Mouse (Mus musculus) limb, embryonic 15.5 days (tissue): Measurements from ENCODE around the gene Nos1. TPM values are rescaled to one million over a fixed set of nuclear protein-coding genes. Genes with fewer than 3 reads are reported as not detected.

Experiments
- ATAC-seq: fragments of 200-750 bp; cut with Nextera tagmentation; 2 replicates; pipeline ENCODE4 v1.8.0; 2017; ENCODE audit warnings: low read depth, moderate TSS enrichment; ENCODE audit not compliant: insufficient number of reproducible peaks, low FRiP score, low TSS enrichment
- H3K27ac ChIP-seq: fragments of 300-500 bp; sonication (generic); 2 replicates; pipeline ENCODE4 v1.5.1; 2015; ENCODE audit warnings: moderate library complexity, mild to moderate bottlenecking, inconsistent platforms
- H3K27me3 ChIP-seq: fragments of 300-500 bp; sonication (generic); 2 replicates; pipeline ENCODE4 v1.6.1; 2015; ENCODE audit warnings: inconsistent platforms
- H3K36me3 ChIP-seq: fragments of 300-500 bp; sonication (generic); 2 replicates; pipeline ENCODE4 v1.6.1; 2015; ENCODE audit warnings: inconsistent platforms
- H3K4me1 ChIP-seq: fragments of 300-500 bp; sonication (generic); 2 replicates; pipeline ENCODE4 v1.6.1; 2015; ENCODE audit warnings: inconsistent platforms
- H3K4me2 ChIP-seq: fragments of 300-500 bp; sonication (generic); 2 replicates; pipeline ENCODE4 v1.6.1; 2015; ENCODE audit warnings: mild to moderate bottlenecking, inconsistent platforms
- H3K4me3 ChIP-seq: fragments of 300-500 bp; sonication (generic); 2 replicates; pipeline ENCODE4 v1.5.1; 2015; ENCODE audit warnings: mild to moderate bottlenecking, inconsistent platforms
- H3K9ac ChIP-seq: fragments of 300-500 bp; sonication (generic); 2 replicates; pipeline ENCODE4 v1.6.1; 2015; ENCODE audit warnings: inconsistent platforms
- H3K9me3 ChIP-seq: fragments of 300-500 bp; sonication (generic); 2 replicates; pipeline ENCODE4 v1.6.1; 2016; ENCODE audit warnings: inconsistent platforms
- WGBS: fragments of 180-500 bp; shearing (Covaris S2); methylation state at CpG from one replicate; pipeline ENCODE4 v1.1.7; 2015; 5-methylcytosine and 5-hydroxymethylcytosine counted together
- polyA plus RNA-seq: library from polyadenylated mRNA; unstranded; fragments of >200 nt; fragmentation: Nextera tagmentation; extraction: Ambion mirVana; gene quantifications from 2 replicates; pipeline ENCODE4 v1.2.1, GENCODE M21; 2015

The Nos1 gene
- 1.2 and 1.6 TPM in 2 replicates for polyA plus RNA-seq

- Histone ChIP-seq H3K27me3 (no peaks in the 10 kb centered on the region), H3K9ac (no peak within 1 kb of the TSS), H3K4me1 (peaks cover 12% of the 10 kb centered on the region), H3K27ac (no peak within 1 kb of the TSS), H3K9me3 (no peaks in the 10 kb centered on the region), H3K4me3 (no peak within 1 kb of the TSS), H3K36me3 (no peaks in the 10 kb centered on the region), H3K4me2 (peak within 1 kb of the TSS; percentile 24)
- ATAC-seq = peak; percentile 60
- WGBS = 12% methylated on average over 10 of the region's 10 CpGs
Measured at GRCm38 (mm10) chr5:117780681-117781080, at the start of gene Nos1. Nos1 (plus strand) TSS chr5:117781032.

DNA sequence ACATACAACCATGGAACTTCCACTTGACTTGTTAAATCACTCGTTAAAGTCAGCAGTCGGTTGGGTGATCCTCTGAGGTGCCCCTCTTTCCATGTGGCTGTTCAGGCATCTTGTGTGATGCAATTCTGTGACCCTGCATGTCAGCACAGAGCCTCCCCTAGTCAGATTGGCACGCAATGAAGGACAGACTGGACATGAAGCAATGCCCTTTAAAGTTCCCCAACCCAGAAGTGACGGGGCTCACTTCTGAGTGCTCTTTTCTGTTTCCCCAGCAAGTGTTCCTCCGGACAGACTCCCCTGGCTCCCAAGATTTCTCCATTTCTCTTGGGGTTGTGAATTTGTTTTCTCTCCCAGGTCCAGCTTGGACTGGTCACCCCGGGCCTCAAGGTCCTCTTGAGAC, 49.5 kb upstream of the Nos1 start:
- no peak for ATAC-seq
- Histone ChIP-seq H3K36me3 (no peaks in the 10 kb centered on the region), H3K27ac (no peak overlapping the region), H3K9me3 (no peaks in the 10 kb centered on the region), H3K4me3 (no peak overlapping the region), H3K4me2 (no peak overlapping the region), H3K27me3 (no peaks in the 10 kb centered on the region), H3K4me1 (no peaks in the 10 kb centered on the region), H3K9ac (no peak overlapping the region)
- 67% methylated on average over 6 of the region's 6 CpGs for WGBS

GRCm38 (mm10) chr5:117744654-117745178, 36.1 kb upstream of the Nos1 start:
- ATAC-seq = no peak
- no peaks in the 10 kb centered on the region for H3K4me1 ChIP-seq
- H3K27me3 ChIP-seq = no peaks in the 10 kb centered on the region

DNA sequence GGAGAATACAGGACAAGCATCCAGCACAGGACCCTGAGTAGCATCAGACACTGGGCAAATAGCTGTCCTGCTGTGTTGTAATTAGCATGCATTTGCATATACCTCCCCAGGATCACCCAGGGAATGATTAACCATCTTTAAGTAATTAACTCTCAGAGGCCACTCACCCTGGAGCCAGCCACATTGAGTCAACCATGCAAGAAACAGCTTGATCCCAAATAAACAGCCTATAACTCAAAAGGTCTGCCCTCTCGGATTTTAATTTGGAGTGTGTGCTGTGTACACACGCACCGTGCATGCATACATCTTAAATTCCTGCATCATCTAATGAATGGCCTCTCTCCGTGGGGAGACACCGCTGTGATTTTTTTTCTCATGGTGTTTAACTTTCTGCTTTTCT, 31.5 kb upstream of the Nos1 start:
- Histone ChIP-seq H3K9me3 (no peaks in the 10 kb centered on the region), H3K9ac (no peak overlapping the region), H3K4me3 (no peak overlapping the region), H3K27ac (no peak overlapping the region), H3K4me1 (no peaks in the 10 kb centered on the region), H3K4me2 (no peak overlapping the region), H3K27me3 (no peaks in the 10 kb centered on the region), H3K36me3 (no peaks in the 10 kb centered on the region)
- ATAC-seq = no peak
- 17% methylated on average over 5 of the region's 5 CpGs for WGBS

More at GRCm38 (mm10) chr5:117744654-117745178, 36.1 kb upstream of the Nos1 start:
- Histone ChIP-seq H3K36me3 (no peaks in the 10 kb centered on the region), H3K9me3 (no peaks in the 10 kb centered on the region), H3K4me3 (no peak overlapping the region), H3K9ac (no peak overlapping the region), H3K27ac (no peak overlapping the region), H3K4me2 (no peak overlapping the region)
- 69% methylated on average over 11 of the region's 11 CpGs for WGBS

DNA sequence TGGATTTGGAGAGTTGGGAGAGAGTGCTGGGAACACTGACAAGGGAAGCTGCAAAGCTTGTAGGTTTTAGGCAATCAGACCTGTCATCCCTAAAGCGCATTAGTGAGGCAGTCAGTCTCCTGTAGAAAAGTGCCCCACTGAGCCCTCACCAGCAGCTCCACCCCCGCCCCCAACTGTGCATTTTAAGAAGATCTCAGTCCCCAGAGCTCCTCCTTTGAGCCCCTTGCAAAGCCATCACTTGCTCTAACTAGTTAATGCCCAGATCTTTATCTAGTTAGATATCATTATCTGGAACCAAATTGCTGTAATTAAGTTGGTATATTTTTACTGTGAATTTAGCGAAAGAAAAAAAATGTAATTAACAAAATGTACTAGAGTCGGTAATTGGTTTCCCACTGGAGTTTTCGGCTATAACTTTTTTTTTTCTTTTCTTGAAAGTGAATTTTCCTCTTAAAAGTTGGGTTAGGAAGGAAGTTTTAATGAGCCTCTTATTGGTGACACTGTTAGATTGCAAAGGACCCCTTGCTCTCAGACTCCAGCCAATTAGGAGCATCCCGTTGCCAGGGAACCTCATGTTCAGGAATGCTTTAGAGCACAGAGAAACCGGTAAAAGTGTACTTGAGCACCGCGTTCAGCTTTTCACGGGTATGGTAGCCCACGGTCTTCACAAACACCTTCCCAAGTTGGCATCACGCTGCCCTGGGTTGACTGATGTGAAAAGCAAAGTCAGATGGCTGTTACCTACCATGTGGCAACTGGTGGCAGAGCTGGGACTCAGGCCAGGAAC, 22.9 kb upstream of the Nos1 start:
- Histone ChIP-seq H3K9me3 (no peaks in the 10 kb centered on the region), H3K9ac (no peak overlapping the region), H3K4me3 (no peak overlapping the region), H3K36me3 (no peaks in the 10 kb centered on the region), H3K27me3 (no peaks in the 10 kb centered on the region), H3K4me1 (no peaks in the 10 kb centered on the region), H3K4me2 (no peak overlapping the region), H3K27ac (no peak overlapping the region)
- 31% methylated on average over 12 of the region's 12 CpGs for WGBS
- ATAC-seq = no peak

GRCm38 (mm10) chr5:117761181-117761832, 19.5 kb upstream of the Nos1 start:
- no peak overlapping the region for H3K4me2 ChIP-seq
- H3K27ac ChIP-seq = no peak overlapping the region
- H3K9ac ChIP-seq = no peak overlapping the region
- H3K9me3 ChIP-seq = no peaks in the 10 kb centered on the region
- no peaks in the 10 kb centered on the region for H3K27me3 ChIP-seq
- H3K4me1 ChIP-seq = no peaks in the 10 kb centered on the region
- ATAC-seq = no peak
- H3K4me3 ChIP-seq = no peak overlapping the region
- no peaks in the 10 kb centered on the region for H3K36me3 ChIP-seq
- WGBS = 72% methylated on average over 9 of the region's 9 CpGs

DNA sequence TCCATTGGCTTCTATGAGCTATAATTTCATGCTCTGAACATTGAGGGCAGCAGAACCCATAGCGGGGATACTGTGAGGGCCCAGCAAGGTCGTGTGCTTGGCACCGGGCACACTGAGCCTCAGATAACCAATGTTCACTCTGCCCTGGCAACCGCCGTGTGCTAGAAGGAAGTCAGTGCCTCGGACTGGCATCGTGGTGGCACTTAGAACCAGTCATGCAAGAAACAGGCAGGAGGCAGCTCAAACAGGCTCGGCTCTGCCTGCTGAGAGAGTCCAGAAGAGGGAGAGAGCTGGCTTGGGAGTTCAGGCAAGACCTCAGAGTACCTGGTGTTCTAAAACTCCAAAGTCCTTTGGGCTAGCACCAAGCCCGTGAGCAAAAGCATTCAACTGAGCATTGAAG, 16.3 kb upstream of the Nos1 start:
- no peak overlapping the region for H3K9ac ChIP-seq
- no peaks in the 10 kb centered on the region for H3K4me1 ChIP-seq
- H3K4me2 ChIP-seq = no peak overlapping the region
- no peak overlapping the region for H3K4me3 ChIP-seq
- no peaks in the 10 kb centered on the region for H3K27me3 ChIP-seq
- H3K9me3 ChIP-seq = no peaks in the 10 kb centered on the region
- no peak overlapping the region for H3K27ac ChIP-seq
- no peaks in the 10 kb centered on the region for H3K36me3 ChIP-seq
- ATAC-seq = no peak
- WGBS = 82% methylated on average over 9 of the region's 9 CpGs

DNA sequence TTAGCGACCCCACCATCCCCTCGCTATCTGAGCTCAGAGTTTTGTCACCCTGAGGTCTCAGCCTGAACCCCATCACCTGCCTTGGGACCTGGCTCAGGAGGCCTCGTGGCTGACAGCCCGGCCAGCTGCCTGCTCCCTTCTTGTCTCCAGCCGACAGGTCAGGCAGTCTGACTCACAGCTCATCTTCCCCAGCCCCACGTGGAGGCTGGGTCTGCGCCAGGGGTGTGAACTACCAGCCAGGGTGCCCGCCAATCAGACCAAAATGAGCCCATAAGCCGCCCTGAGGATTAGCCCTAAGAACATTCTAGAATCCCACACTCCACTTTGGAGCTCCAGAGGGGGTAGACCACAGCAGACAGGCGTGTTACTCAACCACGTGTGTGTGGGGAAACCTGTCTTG, 1.7 kb upstream of the Nos1 start:
- H3K36me3 ChIP-seq = no peaks in the 10 kb centered on the region
- WGBS = 47% methylated on average over 11 of the region's 11 CpGs
- no peak for ATAC-seq
- no peak overlapping the region for H3K4me3 ChIP-seq
- no peak overlapping the region for H3K9ac ChIP-seq
- no peaks in the 10 kb centered on the region for H3K9me3 ChIP-seq
- H3K4me1 ChIP-seq = peaks cover 12% of the 10 kb centered on the region
- no peak overlapping the region for H3K4me2 ChIP-seq
- no peaks in the 10 kb centered on the region for H3K27me3 ChIP-seq
- H3K27ac ChIP-seq = no peak overlapping the region

GRCm38 (mm10) chr5:117781178-117781577, 346 bp downstream of the Nos1 start:
- Histone ChIP-seq H3K27me3 (no peaks in the 10 kb centered on the region), H3K27ac (no peak overlapping the region), H3K9me3 (no peaks in the 10 kb centered on the region), H3K4me3 (no peak overlapping the region), H3K4me2 (peak overlapping the region; percentile 24; the same call in 1 of the 2 replicates), H3K36me3 (no peaks in the 10 kb centered on the region), H3K4me1 (peaks cover 12% of the 10 kb centered on the region), H3K9ac (no peak overlapping the region)
- ATAC-seq = no peak
- 38% methylated on average over 6 of the region's 6 CpGs for WGBS

DNA sequence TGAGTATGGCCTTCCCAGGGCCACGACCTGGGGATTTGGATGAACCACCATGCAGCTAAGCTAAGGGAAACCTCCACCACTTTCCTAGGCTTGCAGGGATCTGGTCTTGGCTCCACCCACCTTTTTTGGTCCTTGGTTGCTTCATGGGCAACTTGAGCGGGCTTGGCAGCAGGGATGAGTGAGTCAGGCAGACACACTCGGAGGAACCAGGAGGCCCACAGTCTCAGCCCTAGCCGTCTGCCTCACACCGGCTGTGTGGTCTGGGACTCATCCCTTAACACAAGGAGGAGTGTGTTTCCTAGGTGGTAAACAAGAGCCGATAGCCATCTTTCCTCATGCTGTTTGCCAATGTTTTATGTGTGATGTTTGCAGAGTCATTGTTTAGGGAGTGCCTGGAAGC, 9.2 kb downstream of the Nos1 start:
- H3K27ac ChIP-seq = no peak overlapping the region
- no peaks in the 10 kb centered on the region for H3K9me3 ChIP-seq
- no peak for ATAC-seq
- no peaks in the 10 kb centered on the region for H3K4me1 ChIP-seq
- no peak overlapping the region for H3K9ac ChIP-seq
- H3K36me3 ChIP-seq = no peaks in the 10 kb centered on the region
- no peaks in the 10 kb centered on the region for H3K27me3 ChIP-seq
- H3K4me2 ChIP-seq = no peak overlapping the region
- WGBS = 62% methylated on average over 6 of the region's 6 CpGs
- no peak overlapping the region for H3K4me3 ChIP-seq

DNA sequence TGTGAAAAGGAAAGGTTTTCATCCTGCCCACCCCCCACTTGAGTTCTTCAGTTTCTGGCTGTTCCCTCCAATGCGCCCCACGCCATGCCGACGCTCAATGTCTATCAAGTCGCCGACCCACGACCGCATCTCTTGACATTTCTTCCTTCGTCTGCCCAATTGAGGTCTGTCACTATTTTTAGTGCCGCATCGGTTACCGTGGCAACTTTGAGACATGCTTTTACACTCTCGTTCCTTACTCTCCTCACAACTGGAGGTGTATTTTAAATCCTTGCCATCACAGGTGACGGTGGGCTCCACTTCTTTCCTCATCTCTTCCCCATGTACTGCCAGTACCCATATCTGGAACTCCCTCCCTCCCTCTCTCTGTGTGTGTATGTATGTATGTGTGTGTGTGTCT, 11.0 kb downstream of the Nos1 start:
- WGBS = 89% methylated on average over 14 of the region's 14 CpGs
- H3K9ac ChIP-seq = no peak overlapping the region
- no peaks in the 10 kb centered on the region for H3K4me1 ChIP-seq
- no peaks in the 10 kb centered on the region for H3K9me3 ChIP-seq
- no peak for ATAC-seq
- no peaks in the 10 kb centered on the region for H3K27me3 ChIP-seq
- H3K4me2 ChIP-seq = no peak overlapping the region
- no peak overlapping the region for H3K27ac ChIP-seq
- no peaks in the 10 kb centered on the region for H3K36me3 ChIP-seq
- no peak overlapping the region for H3K4me3 ChIP-seq

DNA sequence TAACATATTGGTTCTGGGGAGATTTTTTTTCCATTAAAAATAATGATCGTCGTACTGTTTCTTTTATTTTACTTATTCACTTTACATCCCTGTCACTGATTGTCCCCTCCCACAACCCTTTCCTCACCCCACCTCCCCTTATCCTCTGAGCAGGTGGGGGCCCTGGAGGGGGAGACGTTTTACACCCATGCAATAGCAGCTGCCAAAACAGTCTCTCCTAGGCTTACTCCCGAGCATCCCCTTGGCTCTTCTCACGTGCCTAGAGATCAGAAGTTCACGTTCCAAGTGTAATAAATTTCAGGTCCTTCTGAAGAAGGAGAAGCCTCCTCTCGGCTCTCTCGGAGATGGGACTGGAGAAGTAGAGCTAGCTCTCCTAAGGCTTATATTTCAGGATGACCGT, 20.0 kb downstream of the Nos1 start:
- no peak for ATAC-seq
- 50% methylated on average over 9 of the region's 9 CpGs for WGBS
- Histone ChIP-seq H3K27me3 (no peaks in the 10 kb centered on the region), H3K36me3 (no peaks in the 10 kb centered on the region), H3K9me3 (no peaks in the 10 kb centered on the region), H3K4me2 (no peak overlapping the region), H3K9ac (no peak overlapping the region), H3K4me1 (no peaks in the 10 kb centered on the region; the same call in 1 of the 2 replicates), H3K4me3 (no peak overlapping the region), H3K27ac (no peak overlapping the region)
